Mouse (Mus musculus): ENCODE measurements around the gene Minpp1. TPM values are rescaled to one million over a fixed set of nuclear protein-coding genes. Genes with fewer than 3 reads are reported as not detected.

The Minpp1 gene
- total RNA-seq, 2 experiments from 2014 or later: 34.2 to 35.7 TPM

GRCm38 (mm10) chr19:32487595-32488255, 2.2 kb downstream of the Minpp1 start:
- ATAC-seq (replicated peaks; ENCODE audit: low FRiP score, poor library complexity, severe bottlenecking): peak; percentile 59

- no peak for ATAC-seq (replicated peaks; ENCODE audit: low FRiP score, poor library complexity, severe bottlenecking)
These were observed 3.8 kb downstream of the Minpp1 start for GRCm38 (mm10) chr19:32489166-32489895.

GRCm38 (mm10) chr19:32490976-32491375, 5.4 kb downstream of the Minpp1 start:
- ATAC-seq (replicated peaks; ENCODE audit: low FRiP score, poor library complexity, severe bottlenecking): no peak

- ATAC-seq (replicated peaks; ENCODE audit: low FRiP score, poor library complexity, severe bottlenecking): no peak
These were observed 6.8 kb downstream of the Minpp1 start for GRCm38 (mm10) chr19:32492339-32492738.

GRCm38 (mm10) chr19:32492981-32493380, 7.4 kb downstream of the Minpp1 start:
- no peak for ATAC-seq (replicated peaks; ENCODE audit: low FRiP score, poor library complexity, severe bottlenecking)

GRCm38 (mm10) chr19:32493471-32493870, 7.9 kb downstream of the Minpp1 start:
- no peak for ATAC-seq (replicated peaks; ENCODE audit: low FRiP score, poor library complexity, severe bottlenecking)

- no peak for ATAC-seq (replicated peaks; ENCODE audit: low FRiP score, poor library complexity, severe bottlenecking)
These were observed 9.0 kb downstream of the Minpp1 start for GRCm38 (mm10) chr19:32494611-32495010.

GRCm38 (mm10) chr19:32495034-32495433, 9.5 kb downstream of the Minpp1 start:
- ATAC-seq (replicated peaks; ENCODE audit: low FRiP score, poor library complexity, severe bottlenecking): no peak

- ATAC-seq (replicated peaks; ENCODE audit: low FRiP score, poor library complexity, severe bottlenecking): no peak
These were observed 11.8 kb downstream of the Minpp1 start for GRCm38 (mm10) chr19:32497411-32497810.

GRCm38 (mm10) chr19:32498002-32498401, 12.4 kb downstream of the Minpp1 start:
- ATAC-seq (replicated peaks; ENCODE audit: low FRiP score, poor library complexity, severe bottlenecking): no peak

GRCm38 (mm10) chr19:32501414-32501813, 15.8 kb downstream of the Minpp1 start:
- ATAC-seq (replicated peaks; ENCODE audit: low FRiP score, poor library complexity, severe bottlenecking): peak; percentile 81

- ATAC-seq (replicated peaks; ENCODE audit: low FRiP score, poor library complexity, severe bottlenecking): no peak
These were observed 20.5 kb downstream of the Minpp1 start for GRCm38 (mm10) chr19:32506081-32506480.

- no peak for ATAC-seq (replicated peaks; ENCODE audit: low FRiP score, poor library complexity, severe bottlenecking)
These were observed 20.9 kb downstream of the Minpp1 start for GRCm38 (mm10) chr19:32506514-32506913.

- no peak for ATAC-seq (replicated peaks; ENCODE audit: low FRiP score, poor library complexity, severe bottlenecking)
These were observed 21.5 kb downstream of the Minpp1 start for GRCm38 (mm10) chr19:32507100-32507499.

- no peak for ATAC-seq (replicated peaks; ENCODE audit: low FRiP score, poor library complexity, severe bottlenecking)
These were observed 22.0 kb downstream of the Minpp1 start for GRCm38 (mm10) chr19:32507526-32507925.

GRCm38 (mm10) chr19:32510267-32510666, 24.7 kb downstream of the Minpp1 start:
- ATAC-seq (replicated peaks; ENCODE audit: low FRiP score, poor library complexity, severe bottlenecking): peak; percentile 62

GRCm38 (mm10) chr19:32510962-32511361, 25.4 kb downstream of the Minpp1 start:
- peak; percentile 81 for ATAC-seq (replicated peaks; ENCODE audit: low FRiP score, poor library complexity, severe bottlenecking)

- ATAC-seq (replicated peaks; ENCODE audit: low FRiP score, poor library complexity, severe bottlenecking): 0 out of 2 replicates have a peak, but pooled peaks have one; percentile 44
These were observed 26.9 kb downstream of the Minpp1 start for GRCm38 (mm10) chr19:32512518-32512917.

GRCm38 (mm10) chr19:32516575-32516974, 31.0 kb downstream of the Minpp1 start:
- ATAC-seq (replicated peaks; ENCODE audit: low FRiP score, poor library complexity, severe bottlenecking): no peak

GRCm38 (mm10) chr19:32521446-32521845, 35.9 kb downstream of the Minpp1 start:
- no peak for ATAC-seq (replicated peaks; ENCODE audit: low FRiP score, poor library complexity, severe bottlenecking)

- ATAC-seq (replicated peaks; ENCODE audit: low FRiP score, poor library complexity, severe bottlenecking): no peak
These were observed 36.7 kb downstream of the Minpp1 start for GRCm38 (mm10) chr19:32522247-32522646.
